Comparison of ENCODE assay signal across 8 mouse cellular contexts in genomic region chr8:107455268-107455667, GRCm38 (mm10). TPM values are rescaled to one million over a fixed set of nuclear protein-coding genes. Genes with fewer than 3 reads are reported as not detected.
DNase-seq lines count a peak whose midpoint lies in the region; ATAC-seq and TF ChIP-seq lines count a peak whose summit lies in the region.
"Had no signal": no experiment of that assay in that cellular context is flagged by ENCODE, and none has a peak within 500 bp of the region (broad histone marks: within the 10 kb centered on the region; RNA-seq: fewer than 3 reads in every experiment).

No protein-coding gene starts in this region.

- WGBS in limb, embryonic 12.5 days, result 14% methylated on average over 3 of the region's 3 CpGs

- H3K4me3 ChIP-seq in layer of hippocampus, adult 2 months, result no peak overlapping the region
- H3K4me3 ChIP-seq in limb, embryonic 12.5 days (replicated peaks), result no peak overlapping the region
- H3K4me3 ChIP-seq: midbrain, embryonic 12.5 days had no signal

- peaks cover 13% of the 10 kb centered on the region; the same call in 1 of the 2 replicates for H3K4me1 ChIP-seq in limb, embryonic 12.5 days (replicated peaks)
- H3K4me1 ChIP-seq: midbrain, embryonic 12.5 days had no signal

- no peaks in the 10 kb centered on the region for H3K9me3 ChIP-seq in limb, embryonic 12.5 days
- H3K9me3 ChIP-seq: midbrain, embryonic 12.5 days had no signal

- ATAC-seq in erythroid progenitor cell, adult 5-6 weeks (replicated peaks; ENCODE audit: low FRiP score, poor library complexity, severe bottlenecking), result peak; percentile 51
- no peak for ATAC-seq in limb, embryonic 12.5 days (ENCODE audit: insufficient number of reproducible peaks, insufficient read depth, low FRiP score, low TSS enrichment, low read depth)

- H3K36me3 ChIP-seq in limb, embryonic 12.5 days, result peaks cover 42% of the 10 kb centered on the region

- peak; percentile 94 for TF ChIP-seq CTCF in layer of hippocampus, adult 2 months (conservative IDR thresholded peaks at IDR 0.05)

- no peaks in the 10 kb centered on the region for H3K27me3 ChIP-seq in limb, embryonic 12.5 days
- H3K27me3 ChIP-seq: midbrain, embryonic 12.5 days had no signal

- H3K27ac ChIP-seq in layer of hippocampus, adult 2 months, result no peak overlapping the region
- H3K27ac ChIP-seq in limb, embryonic 12.5 days, result peak overlapping the region; percentile 62; the same call in 1 of the 2 replicates
- H3K27ac ChIP-seq: midbrain, embryonic 12.5 days had no signal

- DNase-seq in layer of hippocampus, adult 2 months (ENCODE audit: low spot score in 2 of 2), result peak in 1 of 2 experiments; percentile 46
- no peak for DNase-seq in layer of hippocampus, postnatal 36 days
- DNase-seq in ES-CJ7 (ENCODE audit: low read depth, low spot score), result peak; percentile 76
- peak; percentile 25 to 51 for DNase-seq in adrenal gland, postnatal 36 days
- DNase-seq in spleen, adult 12 weeks (ENCODE audit: low spot score), result peak; percentile 10

- H3K9ac ChIP-seq in limb, embryonic 12.5 days (replicated peaks), result no peak overlapping the region
- H3K9ac ChIP-seq: midbrain, embryonic 12.5 days had no signal

- H3K4me2 ChIP-seq in limb, embryonic 12.5 days, result no peak overlapping the region
- H3K4me2 ChIP-seq: midbrain, embryonic 12.5 days had no signal

RNA-seq across cellular contexts. Expression of gene Wwp2, which starts 19.1 kb away (rescaled TPM):
- 10 to 100 TPM; 37.1 to 38.0 TPM for total RNA-seq in layer of hippocampus, adult 2 months (2021)
- total RNA-seq in layer of hippocampus, postnatal 36 days (2021), result 10 to 100 TPM; 36.7 to 38.8 TPM
- total RNA-seq in adrenal gland, postnatal 36 days (2021), result 10 to 100 TPM; 32.3 to 43.3 TPM
- total RNA-seq in erythroid progenitor cell, adult 5-6 weeks (2015; ENCODE audit: low replicate concordance), result 111 and 127 TPM in 2 replicates
- 132 and 174 TPM in 2 replicates for total RNA-seq in erythroid progenitor cell, adult 5-6 weeks (2017; ENCODE audit: low replicate concordance)
- 277 and 286 TPM in 2 replicates for polyA plus RNA-seq in limb, embryonic 12.5 days (2016; fragmentation: Nextera tagmentation; extraction: Ambion mirVana)

RNA-seq across cellular contexts. Expression of gene Nob1, which starts 30.4 kb away (rescaled TPM):
- total RNA-seq in layer of hippocampus, adult 2 months (2021), result 10 to 100 TPM; 38.5 to 48.6 TPM
- 10 to 100 TPM; 39.9 to 47.7 TPM for total RNA-seq in layer of hippocampus, postnatal 36 days (2021)
- 10 to 100 TPM; 28.5 to 35.5 TPM for total RNA-seq in adrenal gland, postnatal 36 days (2021)
- 6.5 and 10.9 TPM in 2 replicates for total RNA-seq in erythroid progenitor cell, adult 5-6 weeks (2015; ENCODE audit: low replicate concordance)
- total RNA-seq in erythroid progenitor cell, adult 5-6 weeks (2017; ENCODE audit: low replicate concordance), result 5.5 and 6.0 TPM in 2 replicates
- polyA plus RNA-seq in limb, embryonic 12.5 days (2016; fragmentation: Nextera tagmentation; extraction: Ambion mirVana), result 102 and 103 TPM in 2 replicates

RNA-seq across cellular contexts. Expression of gene Nqo1, which starts 52.3 kb away (rescaled TPM):
- 1 to 10 TPM; 5.8 to 7.0 TPM for total RNA-seq in layer of hippocampus, adult 2 months (2021)
- 1 to 10 TPM; 5.5 to 6.4 TPM for total RNA-seq in layer of hippocampus, postnatal 36 days (2021)
- total RNA-seq in adrenal gland, postnatal 36 days (2021), result 1 to 10 TPM; 4.5 to 6.1 TPM
- total RNA-seq in erythroid progenitor cell, adult 5-6 weeks (2015; ENCODE audit: low replicate concordance), result 47.8 and 50.1 TPM in 2 replicates
- total RNA-seq in erythroid progenitor cell, adult 5-6 weeks (2017; ENCODE audit: low replicate concordance), result 26.4 and 44.2 TPM in 2 replicates
- polyA plus RNA-seq in limb, embryonic 12.5 days (2016; fragmentation: Nextera tagmentation; extraction: Ambion mirVana), result 16.7 and 19.6 TPM in 2 replicates

Comparison
In these comparisons a context has a peak if more than half of its experiments do, and no peak if none do; other contexts are left out.
1. DNase-seq: peak in ES-CJ7 (single experiment), adrenal gland, postnatal 36 days (2 of 2) and spleen, adult 12 weeks (single experiment); none in layer of hippocampus, postnatal 36 days (0 of 2).